Mouse (Mus musculus) frontal cortex, postnatal 10 days (tissue): ENCODE results near the gene Olfr1351.
"Not testable (repeated sequence)": the region's sequence is repeated elsewhere in the genome, so short reads cannot be mapped to it uniquely, and the experiment has no call there.

ENCODE experiments used
- DNase-seq, 2 experiments: peaks; one replicate each; pipeline ENCODE4 v3.0.0; 2022; ENCODE audit warnings: low spot score in 2 of 2, mixed read lengths in 1 of 2

Olfr1351 gene

DNA sequence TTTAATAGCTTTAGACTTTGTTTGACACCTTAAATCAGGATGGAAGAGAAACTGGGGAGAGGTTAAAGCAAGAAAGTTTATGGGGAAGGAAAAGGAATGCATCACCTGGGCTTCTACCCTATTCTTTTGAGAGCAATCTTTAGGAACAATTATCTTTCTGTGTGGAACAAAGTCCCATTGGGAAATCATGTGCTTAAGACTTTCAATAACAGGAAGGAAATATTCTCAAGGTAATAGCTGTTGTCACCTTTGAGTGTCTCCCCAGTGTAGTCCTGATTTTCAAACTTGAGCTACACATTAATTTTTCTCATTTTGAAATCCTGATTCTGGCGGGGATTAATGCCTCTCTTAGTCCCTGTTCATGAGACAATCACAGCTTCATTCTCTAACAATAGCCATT lies at the start of gene Olfr1351:
Gene Olfr1351 (plus strand): TSS at position 301 of the 400 bp plus-strand sequence.
- no peak for DNase-seq

GRCm38 (mm10) chr10:78963009-78963408 lies 49.3 kb upstream of the Olfr1351 start, which contains the start of gene Olfr1353:
Gene Olfr1353 (plus strand): TSS chr10:78963309.
- DNase-seq = not testable (repeated sequence)

GRCm38 (mm10) chr10:78980750-78981149 lies 31.5 kb upstream of the Olfr1351 start, which contains the start of gene Olfr1352:
Gene Olfr1352 (plus strand): TSS chr10:78981050.
- DNase-seq = no peak

DNA sequence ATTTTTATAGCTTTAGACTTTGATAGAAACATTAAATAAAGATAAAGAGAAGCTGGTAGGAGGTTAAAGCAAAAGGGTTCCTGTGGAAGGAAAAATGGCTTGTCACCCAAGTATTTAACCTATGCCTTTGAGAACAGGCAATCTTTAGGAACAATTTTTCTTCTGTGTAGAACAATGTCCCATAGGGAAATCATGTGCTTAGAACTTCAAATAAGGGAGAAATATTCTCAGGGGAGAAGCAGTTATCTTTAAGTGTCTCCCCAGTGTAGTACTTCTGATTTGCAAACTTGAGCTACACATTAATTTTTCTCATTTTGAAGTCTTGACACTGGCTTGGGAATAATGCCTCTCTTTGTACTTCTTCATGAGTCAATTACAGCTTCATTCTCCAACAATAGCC lies 16.2 kb downstream of the Olfr1351 start, which contains the start of gene Olfr57:
Gene Olfr57 (plus strand): TSS at position 301 of the 400 bp plus-strand sequence.
- DNase-seq = no peak

- DNase-seq = not testable (repeated sequence)
Observed at GRCm38 (mm10) chr10:79042457-79042856, 30.2 kb downstream of the Olfr1351 start.

- DNase-seq = not testable (repeated sequence)
Observed at GRCm38 (mm10) chr10:79057370-79057769, 45.1 kb downstream of the Olfr1351 start.
